Mouse (Mus musculus): ENCODE data around the gene Wipi1.

- TF ChIP-seq POLR2A (IDR thresholded peaks at IDR 0.05; ENCODE audit: insufficient read depth, low read depth, low read length) (no peak), CTCF (IDR thresholded peaks at IDR 0.05; ENCODE audit: insufficient read depth, low read depth, low read length) (no peak)
Observed at GRCm38 (mm10) chr11:109590012-109590411, 21.8 kb downstream of the Wipi1 start.

All from olfactory bulb, adult 2 months (tissue).